Mouse (Mus musculus): Measurements from ENCODE around the gene Rdh5.
A peak's percentile ranks its signal among the peaks of the same experiment; 100 is the strongest.

The Rdh5 gene

GRCm38 (mm10) chr10:128922822-128923012 is at the start of gene Rdh5:
TSS of gene Rdh5 (minus strand) at chr10:128922888.
- DNase-seq: no peak

GRCm38 (mm10) chr10:128970740-128971250 is 48.1 kb upstream of the Rdh5 start:
- no peak for DNase-seq

GRCm38 (mm10) chr10:128968341-128968749 is 45.7 kb upstream of the Rdh5 start:
- no peak for DNase-seq

- DNase-seq: no peak
These were observed 43.2 kb upstream of the Rdh5 start for GRCm38 (mm10) chr10:128965871-128966270.

GRCm38 (mm10) chr10:128964961-128965360 is 42.3 kb upstream of the Rdh5 start:
- no peak for DNase-seq

DNA sequence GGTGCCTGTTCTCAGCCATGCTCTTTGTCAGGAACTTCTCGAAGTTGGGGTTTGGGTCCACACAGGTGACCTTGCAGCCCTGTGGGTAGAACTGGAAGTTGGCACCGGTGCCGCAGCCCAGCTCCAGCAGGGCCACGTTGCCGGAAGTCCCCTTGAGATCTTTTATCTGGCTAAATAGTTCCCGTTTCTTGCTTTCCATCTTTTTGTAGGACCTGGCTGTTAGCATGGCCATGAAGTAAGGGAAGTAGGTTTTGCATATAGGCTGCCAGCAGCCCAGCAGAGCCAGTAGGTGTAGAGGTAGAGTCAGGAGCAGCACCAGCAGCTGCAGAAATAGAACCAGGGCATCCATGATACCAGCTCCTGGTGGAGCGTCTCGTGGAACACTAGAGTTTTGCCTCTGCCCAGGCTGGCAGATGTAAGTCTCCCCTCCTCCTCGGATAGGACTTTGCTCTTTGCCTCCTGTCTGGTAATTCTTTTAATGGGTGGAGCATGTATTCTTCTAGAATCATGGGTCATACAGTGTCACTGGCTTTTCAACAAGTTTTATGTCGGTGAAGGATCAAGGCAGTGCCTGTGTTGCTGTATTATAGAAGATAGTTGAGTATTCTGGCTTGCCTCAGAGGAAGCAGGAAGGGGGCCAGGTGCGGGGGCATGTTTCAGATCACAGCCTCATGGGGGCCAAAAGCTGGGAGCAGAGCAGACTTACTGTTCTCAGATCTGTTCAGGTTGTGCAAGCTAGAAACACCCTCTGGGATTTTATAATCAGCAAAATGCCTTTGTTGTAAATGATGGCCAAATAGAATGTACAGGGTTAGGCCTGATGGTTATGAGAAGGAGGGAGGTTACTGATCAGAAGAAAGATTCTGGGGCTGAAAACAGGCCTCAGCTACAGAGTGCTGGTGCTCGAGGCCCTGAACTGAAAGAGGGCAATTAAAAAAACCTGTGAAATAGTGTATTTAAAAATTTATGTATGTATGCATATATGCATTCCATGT is 38.2 kb upstream of the Rdh5 start, which contains the start of gene Mettl7b:
Gene Mettl7b (minus strand): TSS at position 399 of the 995 bp plus-strand sequence.
- DNase-seq: no peak

- DNase-seq: no peak
These were observed 37.5 kb upstream of the Rdh5 start for GRCm38 (mm10) chr10:128960142-128960541.

GRCm38 (mm10) chr10:128958340-128958739 is 35.7 kb upstream of the Rdh5 start:
- no peak for DNase-seq

DNA sequence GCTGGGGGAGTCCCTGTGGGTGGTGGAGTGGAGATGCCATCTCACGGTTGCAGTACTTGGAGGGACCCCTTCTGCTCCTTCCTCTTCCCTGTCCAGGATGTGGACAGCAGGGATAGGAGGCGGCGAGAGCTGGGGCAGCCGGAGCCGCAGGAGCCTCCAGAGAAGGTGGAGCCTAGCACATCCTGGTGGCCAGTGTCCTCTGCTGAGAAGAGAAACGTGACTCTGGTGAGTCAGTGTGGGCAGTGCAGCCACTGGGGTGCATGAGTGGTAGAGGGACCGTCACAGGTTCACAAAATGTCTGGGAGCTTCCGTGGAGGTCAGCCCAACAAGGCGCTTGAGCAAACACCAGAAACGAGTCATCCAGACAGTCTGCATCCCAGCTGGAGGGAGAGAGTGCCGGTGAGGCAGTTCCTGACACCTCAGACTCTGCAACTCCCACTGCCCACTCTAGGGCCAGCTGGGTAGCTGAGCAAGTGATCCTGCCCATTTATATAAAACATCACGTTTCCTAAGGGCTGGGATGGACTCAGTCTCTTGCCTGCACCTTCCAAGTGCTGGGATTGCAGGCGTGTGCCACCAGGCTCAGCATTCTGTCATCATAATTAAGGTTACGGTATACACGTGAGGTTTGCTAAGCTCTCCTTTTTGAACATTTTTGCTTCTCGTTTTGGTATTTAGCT is 27.7 kb upstream of the Rdh5 start:
- DNase-seq: no peak

DNA sequence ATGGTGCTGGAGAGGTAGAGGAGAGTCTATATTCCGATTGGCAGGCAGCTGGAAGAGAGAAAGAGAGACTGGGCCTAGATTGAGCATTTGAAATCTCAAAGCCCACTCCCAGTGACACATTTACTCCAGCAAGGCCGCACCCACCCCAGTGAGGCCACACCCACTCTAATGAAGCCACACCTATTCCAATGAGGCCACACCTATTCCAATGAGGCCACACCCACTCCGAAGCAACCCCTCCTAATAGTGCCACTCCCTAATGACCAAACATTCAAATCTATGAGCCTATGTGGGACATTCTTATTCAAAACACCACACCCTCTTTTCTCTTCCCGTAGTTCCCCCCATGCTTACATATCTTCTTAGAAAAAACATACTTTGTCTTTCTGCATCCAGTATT is 24.8 kb upstream of the Rdh5 start:
- no peak for DNase-seq

- peak; percentile 43 to 62 for DNase-seq
These were observed 23.0 kb upstream of the Rdh5 start for GRCm38 (mm10) chr10:128945675-128946074.

DNA sequence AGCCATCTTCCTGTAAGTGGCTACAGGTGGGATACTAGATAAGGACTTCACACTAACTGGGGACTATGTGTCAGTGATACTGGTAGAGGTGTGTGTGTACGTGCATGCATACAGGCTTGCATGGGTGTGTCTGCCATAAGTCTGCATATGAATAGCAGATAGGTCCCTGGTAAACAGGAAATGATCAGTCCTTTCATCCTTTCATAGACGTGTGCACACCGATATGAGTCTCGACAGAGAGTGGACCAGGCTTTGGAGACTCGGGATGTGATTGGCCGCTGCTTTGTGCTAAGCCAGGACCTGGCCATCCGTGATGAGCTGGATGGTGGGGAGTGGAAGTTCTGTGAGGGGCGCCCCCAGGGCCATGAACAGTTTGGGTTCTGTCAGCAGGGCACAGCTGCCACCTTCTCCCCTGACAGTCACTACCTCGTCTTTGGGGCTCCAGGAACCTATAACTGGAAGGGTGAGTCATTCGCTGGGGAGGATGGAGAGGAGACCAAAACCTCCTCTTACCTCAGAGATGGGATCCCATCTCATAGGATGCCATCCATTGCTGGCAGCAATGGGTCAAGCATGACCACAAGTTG is 17.9 kb upstream of the Rdh5 start:
- DNase-seq: no peak

DNA sequence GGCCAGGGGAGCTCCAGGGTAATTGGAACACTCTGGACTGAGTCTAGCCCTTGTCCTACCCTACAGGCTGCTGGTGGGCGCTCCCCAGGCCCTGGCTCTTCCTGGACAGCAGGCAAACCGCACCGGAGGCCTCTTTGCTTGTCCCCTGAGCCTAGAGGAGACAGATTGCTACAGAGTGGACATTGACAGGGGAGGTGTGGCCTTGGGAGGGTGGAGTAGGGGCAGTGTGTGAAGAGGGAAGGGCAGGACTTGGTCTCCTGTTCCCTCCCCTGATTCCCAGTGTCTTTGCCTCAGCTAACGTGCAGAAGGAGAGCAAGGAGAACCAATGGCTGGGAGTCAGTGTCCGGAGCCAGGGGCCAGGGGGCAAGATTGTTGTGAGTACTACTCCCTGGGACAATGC is 16.3 kb upstream of the Rdh5 start:
- peak in 1 of 2 experiments; percentile 34 for DNase-seq

DNA sequence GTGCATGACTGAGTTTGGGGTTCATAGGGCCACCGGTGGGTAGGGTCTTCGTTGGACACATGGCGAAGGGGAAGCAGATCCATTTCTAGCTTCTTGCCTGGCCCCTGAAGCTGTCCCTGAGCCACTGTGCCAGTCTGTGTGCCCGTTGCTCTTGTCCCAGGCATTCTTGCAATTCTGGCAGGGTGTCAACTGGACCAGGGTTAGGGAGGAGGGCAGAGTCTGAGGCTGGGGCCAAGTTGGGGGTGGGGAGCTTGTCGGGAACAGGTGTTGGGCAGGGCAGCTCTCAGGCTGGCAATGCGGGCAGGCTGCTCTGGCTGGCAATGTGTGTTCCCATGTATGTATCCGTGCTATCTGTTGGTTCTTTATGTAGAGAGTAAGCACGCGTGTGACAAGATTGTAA is 15.8 kb upstream of the Rdh5 start:
- peak; percentile 91 to 95 for DNase-seq

- DNase-seq: peak in 1 of 2 experiments; percentile 31
These were observed 15.2 kb upstream of the Rdh5 start for GRCm38 (mm10) chr10:128937756-128938390.

GRCm38 (mm10) chr10:128935826-128936440 is 13.2 kb upstream of the Rdh5 start:
- DNase-seq: peak in 1 of 2 experiments; percentile 28

- DNase-seq: no peak
These were observed 12.5 kb upstream of the Rdh5 start for GRCm38 (mm10) chr10:128934997-128935787.

GRCm38 (mm10) chr10:128933976-128934721 is 11.5 kb upstream of the Rdh5 start:
- peak; percentile 27 to 46 for DNase-seq

DNA sequence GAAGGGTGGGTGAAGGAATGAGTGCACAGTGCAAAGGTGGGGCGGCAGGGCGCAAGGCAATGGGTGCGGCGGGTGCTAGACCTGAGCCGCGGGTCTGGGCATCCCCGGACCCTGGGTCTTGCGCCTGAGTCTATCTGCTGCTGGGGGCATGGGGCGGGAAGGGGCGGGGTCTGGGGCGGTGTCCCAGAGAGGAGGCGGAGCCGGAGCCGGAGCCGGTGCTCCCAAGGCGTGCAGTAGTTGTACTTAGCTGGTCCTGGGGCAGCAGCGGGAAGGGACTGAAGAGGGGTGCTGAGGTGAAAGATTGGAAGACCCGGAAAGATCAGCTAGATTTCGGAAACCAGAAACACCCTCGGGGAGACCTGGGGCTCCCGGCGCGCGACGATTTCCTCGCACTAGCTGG is 10.9 kb upstream of the Rdh5 start, which contains the start of gene Itga7:
Gene Itga7 (plus strand): TSS at position 245 of the 400 bp plus-strand sequence.
- peak; percentile 57 to 71 for DNase-seq

- no peak for DNase-seq
These were observed 8.8 kb upstream of the Rdh5 start for GRCm38 (mm10) chr10:128931441-128931840.

Measured in cerebellum, postnatal 36 days (tissue).